Mouse (Mus musculus) liver, adult 2 months (tissue): ENCODE results near the gene Rce1.

Source experiments
- CTCF ChIP-seq: fragments of 200-500 bp; IDR thresholded peaks from 2 replicates; pipeline ENCODE4 v1.5.1; 2011; ENCODE audit warnings: low read depth, low read length, control low read depth
- POLR2A ChIP-seq: fragments of 200-500 bp; IDR thresholded peaks from 2 replicates; pipeline ENCODE4 v1.6.1; 2011; ENCODE audit warnings: low read length, control low read depth; ENCODE audit not compliant: insufficient read depth; ENCODE audit errors: extremely low read depth

- peak; percentile 43; the same call in 1 of the 2 replicates for TF ChIP-seq CTCF
- no peak for TF ChIP-seq POLR2A
Measured at GRCm38 (mm10) chr19:4573241-4573640, 52.2 kb downstream of the Rce1 start.
